Mouse (Mus musculus): ENCODE measurements around the gene Dnajc28. TPM values are rescaled to one million over a fixed set of nuclear protein-coding genes. Genes with fewer than 3 reads are reported as not detected.
A peak's percentile ranks its signal among the peaks of the same experiment; 100 is the strongest.

Dnajc28 gene
- polyA plus RNA-seq (2016; fragmentation: Nextera tagmentation; extraction: Ambion mirVana), result 4.9 and 6.2 TPM in 2 replicates

DNA sequence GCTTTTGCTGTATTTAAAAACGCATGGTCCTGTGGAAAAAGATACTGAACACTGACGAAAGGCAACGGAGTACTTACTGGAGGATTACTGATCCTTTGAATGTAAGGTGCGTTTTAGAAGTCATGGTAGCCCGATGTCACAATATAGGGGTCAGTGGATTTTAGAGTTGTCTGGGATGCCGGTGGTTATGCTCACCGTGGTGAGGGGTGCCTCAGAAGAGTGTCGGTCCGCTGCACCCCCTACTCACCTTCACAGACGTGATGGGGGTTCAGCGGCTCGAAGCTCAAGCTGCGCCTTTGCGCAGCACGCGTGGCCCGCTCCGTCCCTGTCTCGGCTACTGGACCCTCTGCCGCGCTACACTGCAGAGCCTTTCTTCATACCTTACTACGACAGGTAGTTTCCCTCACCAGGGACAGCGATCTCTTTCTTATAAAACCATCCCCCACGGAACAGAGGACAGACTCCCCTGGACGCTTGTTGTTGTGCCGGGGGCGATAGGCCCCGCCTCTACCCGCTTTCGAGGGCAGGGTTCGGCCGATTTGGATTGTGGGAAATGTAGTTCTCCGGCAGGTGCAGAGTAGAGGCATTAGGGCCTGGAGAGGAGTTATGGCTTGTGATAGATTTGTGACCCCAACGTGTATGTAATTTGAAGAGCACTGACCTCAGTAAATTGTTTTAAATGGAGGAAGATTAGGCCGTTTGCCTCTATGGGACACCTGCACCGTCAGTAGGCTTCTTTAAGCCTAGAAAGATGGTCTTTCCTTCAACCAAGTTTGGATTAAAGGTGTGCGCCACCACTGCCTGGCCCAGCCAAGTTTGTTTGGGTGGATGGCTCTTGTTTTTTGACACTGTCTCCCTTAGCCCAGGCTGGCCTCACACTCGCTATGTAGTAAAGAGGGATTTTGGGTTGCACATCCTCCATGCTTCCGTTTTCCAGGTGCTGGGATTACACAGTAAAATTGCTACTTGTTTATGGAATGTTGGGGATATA lies at the start of gene Dnajc28:
TSS of gene Dnajc28 (minus strand) at position 516 of the 991 bp plus-strand sequence.
- Histone ChIP-seq H3K27ac (no peak within 1 kb of the TSS), H3K9ac (peak within 1 kb of the TSS; percentile 71), H3K27me3 (no peaks in the 10 kb centered on the region), H3K4me3 (peak within 1 kb of the TSS; percentile 58), H3K4me1 (no peaks in the 10 kb centered on the region), H3K4me2 (replicated peaks) (peak within 1 kb of the TSS; percentile 73), H3K9me3 (replicated peaks) (no peaks in the 10 kb centered on the region), H3K36me3 (peaks cover 34% of the 10 kb centered on the region)
- WGBS, result 10% methylated on average over 39 of the region's 39 CpGs
- peak; percentile 95 for ATAC-seq (ENCODE audit: low FRiP score)

DNA sequence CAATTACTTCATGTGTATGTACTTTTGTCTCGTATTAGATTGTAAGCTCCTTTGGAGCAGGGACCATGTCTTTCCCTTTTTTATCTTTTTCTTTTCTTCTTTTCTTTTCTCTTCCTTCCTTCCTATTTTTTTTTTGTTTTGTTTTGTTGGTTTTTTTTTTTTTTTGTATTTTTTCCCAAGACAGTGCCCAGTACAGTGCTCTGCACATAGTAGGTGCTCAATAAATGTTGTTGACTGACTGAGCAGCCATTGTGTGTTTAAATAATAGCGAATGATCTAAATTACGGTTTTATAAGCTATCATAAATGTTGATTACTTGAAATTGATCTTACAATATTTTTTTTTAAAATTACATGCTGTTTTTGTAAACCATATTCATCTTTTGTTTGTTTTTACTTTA lies 45.0 kb upstream of the Dnajc28 start:
- no peak for ATAC-seq (ENCODE audit: low FRiP score)
- no peak overlapping the region for H3K9ac ChIP-seq
- no peak overlapping the region for H3K4me3 ChIP-seq
- peaks cover 85% of the 10 kb centered on the region for H3K36me3 ChIP-seq
- H3K27ac ChIP-seq, result no peak overlapping the region
- no peaks in the 10 kb centered on the region for H3K9me3 ChIP-seq (replicated peaks)
- peaks cover 2% of the 10 kb centered on the region; the same call in 1 of the 2 replicates for H3K4me1 ChIP-seq
- 95% methylated on average over 3 of the region's 3 CpGs for WGBS
- H3K27me3 ChIP-seq, result no peaks in the 10 kb centered on the region
- no peak overlapping the region for H3K4me2 ChIP-seq (replicated peaks)

DNA sequence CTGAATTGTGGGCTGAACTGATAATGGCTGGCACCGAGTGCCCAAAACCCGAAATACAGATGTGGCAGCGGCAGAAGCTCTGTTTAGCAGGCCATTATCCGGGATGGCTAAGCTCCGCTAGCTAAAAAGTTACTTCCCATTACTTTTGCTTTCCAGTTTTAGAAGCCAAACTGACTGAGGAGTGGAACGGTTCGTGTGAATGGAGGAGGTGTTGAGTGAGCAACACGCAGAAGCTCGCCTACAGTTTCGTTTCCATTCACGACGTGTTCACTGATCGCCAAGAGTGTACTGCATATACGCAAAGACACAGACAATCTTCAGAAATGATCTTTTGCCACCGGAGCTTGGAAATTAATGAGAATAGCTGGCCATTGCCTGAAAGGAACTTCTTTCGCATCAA lies 43.5 kb upstream of the Dnajc28 start:
- no peaks in the 10 kb centered on the region for H3K27me3 ChIP-seq
- no peak overlapping the region for H3K4me2 ChIP-seq (replicated peaks)
- no peak overlapping the region for H3K4me3 ChIP-seq
- no peak overlapping the region for H3K9ac ChIP-seq
- no peak overlapping the region for H3K27ac ChIP-seq
- no peaks in the 10 kb centered on the region for H3K9me3 ChIP-seq (replicated peaks)
- no peak for ATAC-seq (ENCODE audit: low FRiP score)
- peaks cover 90% of the 10 kb centered on the region for H3K36me3 ChIP-seq
- H3K4me1 ChIP-seq, result peaks cover 2% of the 10 kb centered on the region; the same call in 1 of the 2 replicates
- 94% methylated on average over 16 of the region's 16 CpGs for WGBS

DNA sequence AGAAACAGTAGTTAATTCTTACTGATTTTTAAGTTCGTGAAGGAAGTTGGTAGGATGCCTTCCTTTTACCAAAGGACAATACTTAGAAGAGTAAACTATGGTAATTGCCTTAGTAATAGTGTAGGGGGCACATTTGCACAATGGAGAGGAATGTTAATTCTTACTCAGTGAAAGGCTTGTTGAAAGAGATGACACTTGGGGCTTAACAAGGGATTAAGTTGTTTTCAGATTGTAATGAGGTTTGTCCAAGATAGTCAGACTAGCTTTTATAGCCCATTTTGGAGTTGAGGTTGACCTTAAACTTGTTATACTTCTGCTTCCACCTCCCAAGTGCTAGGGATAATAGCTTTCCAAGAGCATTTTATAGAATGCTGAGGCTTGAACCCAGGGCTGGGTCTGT lies 42.6 kb upstream of the Dnajc28 start:
- no peak overlapping the region for H3K27ac ChIP-seq
- no peak for ATAC-seq (ENCODE audit: low FRiP score)
- H3K9me3 ChIP-seq (replicated peaks), result no peaks in the 10 kb centered on the region
- H3K36me3 ChIP-seq, result peaks cover 90% of the 10 kb centered on the region
- peaks cover 2% of the 10 kb centered on the region; the same call in 1 of the 2 replicates for H3K4me1 ChIP-seq
- no peak overlapping the region for H3K4me3 ChIP-seq
- no peak overlapping the region for H3K4me2 ChIP-seq (replicated peaks)
- WGBS, result 71% methylated on average over 1 of the region's 1 CpGs
- H3K27me3 ChIP-seq, result no peaks in the 10 kb centered on the region
- H3K9ac ChIP-seq, result no peak overlapping the region

DNA sequence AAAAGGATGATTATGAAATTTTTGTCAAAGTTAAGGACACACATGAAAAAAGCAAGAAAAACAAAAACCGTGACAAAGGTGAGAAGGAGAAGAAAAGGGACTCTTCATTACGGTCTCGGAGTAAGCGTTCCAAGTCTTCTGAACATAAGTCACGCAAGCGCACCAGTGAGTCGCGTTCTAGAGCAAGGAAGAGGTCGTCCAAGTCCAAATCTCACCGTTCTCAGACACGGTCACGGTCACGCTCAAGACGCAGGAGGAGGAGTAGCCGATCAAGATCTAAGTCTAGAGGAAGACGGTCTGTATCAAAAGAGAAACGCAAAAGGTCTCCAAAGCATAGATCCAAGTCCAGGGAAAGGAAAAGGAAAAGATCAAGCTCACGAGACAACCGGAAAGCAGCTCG lies 41.0 kb upstream of the Dnajc28 start:
- Histone ChIP-seq H3K4me3 (no peak overlapping the region), H3K27ac (no peak overlapping the region), H3K9me3 (replicated peaks) (no peaks in the 10 kb centered on the region), H3K27me3 (no peaks in the 10 kb centered on the region), H3K4me2 (replicated peaks) (no peak overlapping the region), H3K36me3 (peaks cover 90% of the 10 kb centered on the region), H3K9ac (no peak overlapping the region), H3K4me1 (peaks cover 2% of the 10 kb centered on the region; the same call in 1 of the 2 replicates)
- no peak for ATAC-seq (ENCODE audit: low FRiP score)
- WGBS, result 96% methylated on average over 20 of the region's 20 CpGs

DNA sequence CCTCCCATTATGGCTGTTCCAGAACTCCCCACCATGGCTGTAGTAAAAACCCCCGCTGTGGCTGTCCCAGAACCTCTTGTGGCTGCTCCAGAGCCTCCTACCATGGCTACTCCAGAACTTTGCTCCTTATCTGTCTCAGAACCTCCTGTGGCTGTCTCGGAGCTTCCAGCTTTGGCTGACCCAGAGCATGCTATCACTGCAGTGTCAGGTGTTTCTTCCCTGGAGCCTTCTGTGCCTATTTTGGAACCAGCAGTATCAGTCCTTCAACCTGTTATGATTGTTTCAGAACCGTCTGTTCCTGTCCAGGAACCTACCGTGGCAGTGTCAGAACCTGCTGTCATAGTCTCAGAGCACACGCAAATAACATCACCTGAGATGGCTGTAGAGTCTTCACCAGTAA lies 39.6 kb upstream of the Dnajc28 start:
- Histone ChIP-seq H3K36me3 (peaks cover 90% of the 10 kb centered on the region), H3K27ac (no peak overlapping the region), H3K4me2 (replicated peaks) (no peak overlapping the region), H3K9ac (no peak overlapping the region), H3K9me3 (replicated peaks) (no peaks in the 10 kb centered on the region), H3K4me1 (peaks cover 2% of the 10 kb centered on the region; the same call in 1 of the 2 replicates), H3K4me3 (no peak overlapping the region), H3K27me3 (no peaks in the 10 kb centered on the region)
- WGBS, result 97% methylated on average over 5 of the region's 5 CpGs
- no peak for ATAC-seq (ENCODE audit: low FRiP score)

DNA sequence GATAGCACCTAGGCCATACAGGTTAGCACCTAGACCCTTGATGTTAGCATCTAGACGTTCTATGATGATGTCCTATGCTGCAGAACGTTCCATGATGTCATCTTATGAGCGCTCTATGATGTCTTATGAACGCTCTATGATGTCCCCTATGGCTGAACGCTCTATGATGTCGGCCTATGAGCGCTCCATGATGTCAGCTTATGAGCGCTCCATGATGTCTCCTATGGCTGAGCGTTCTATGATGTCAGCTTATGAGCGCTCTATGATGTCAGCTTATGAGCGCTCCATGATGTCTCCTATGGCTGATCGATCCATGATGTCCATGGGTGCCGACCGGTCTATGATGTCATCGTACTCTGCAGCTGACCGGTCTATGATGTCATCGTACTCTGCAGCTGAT lies 38.5 kb upstream of the Dnajc28 start:
- no peaks in the 10 kb centered on the region for H3K27me3 ChIP-seq
- WGBS, result 97% methylated on average over 17 of the region's 17 CpGs
- ATAC-seq (ENCODE audit: low FRiP score), result 0 out of 2 replicates have a peak, but pooled peaks have one; percentile 22

DNA sequence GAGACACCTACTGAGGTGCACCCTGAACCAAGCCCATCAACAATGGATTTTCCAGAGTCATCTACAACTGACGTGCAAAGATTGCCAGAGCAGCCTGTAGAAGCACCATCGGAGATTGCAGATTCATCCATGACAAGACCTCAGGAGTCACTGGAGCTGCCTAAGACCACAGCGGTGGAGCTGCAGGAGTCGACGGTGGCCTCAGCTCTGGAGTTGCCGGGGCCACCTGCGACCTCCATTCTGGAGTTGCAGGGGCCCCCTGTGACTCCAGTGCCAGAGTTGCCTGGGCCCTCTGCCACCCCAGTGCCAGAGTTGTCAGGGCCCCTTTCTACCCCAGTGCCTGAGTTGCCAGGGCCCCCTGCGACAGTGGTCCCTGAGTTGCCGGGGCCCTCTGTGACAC lies 36.5 kb upstream of the Dnajc28 start:
- Histone ChIP-seq H3K27ac (no peak overlapping the region), H3K36me3 (peaks cover 73% of the 10 kb centered on the region), H3K9ac (no peak overlapping the region), H3K9me3 (replicated peaks) (no peaks in the 10 kb centered on the region), H3K4me1 (peaks cover 2% of the 10 kb centered on the region; the same call in 1 of the 2 replicates), H3K27me3 (no peaks in the 10 kb centered on the region), H3K4me3 (no peak overlapping the region), H3K4me2 (replicated peaks) (no peak overlapping the region)
- no peak for ATAC-seq (ENCODE audit: low FRiP score)
- WGBS, result 95% methylated on average over 9 of the region's 9 CpGs

More for the DNA sequence above, 38.5 kb upstream of the Dnajc28 start:
- no peak overlapping the region for H3K4me2 ChIP-seq (replicated peaks)
- peaks cover 2% of the 10 kb centered on the region; the same call in 1 of the 2 replicates for H3K4me1 ChIP-seq
- H3K36me3 ChIP-seq, result peaks cover 82% of the 10 kb centered on the region
- H3K4me3 ChIP-seq, result no peak overlapping the region
- H3K9ac ChIP-seq, result no peak overlapping the region
- H3K9me3 ChIP-seq (replicated peaks), result no peaks in the 10 kb centered on the region
- no peak overlapping the region for H3K27ac ChIP-seq

DNA sequence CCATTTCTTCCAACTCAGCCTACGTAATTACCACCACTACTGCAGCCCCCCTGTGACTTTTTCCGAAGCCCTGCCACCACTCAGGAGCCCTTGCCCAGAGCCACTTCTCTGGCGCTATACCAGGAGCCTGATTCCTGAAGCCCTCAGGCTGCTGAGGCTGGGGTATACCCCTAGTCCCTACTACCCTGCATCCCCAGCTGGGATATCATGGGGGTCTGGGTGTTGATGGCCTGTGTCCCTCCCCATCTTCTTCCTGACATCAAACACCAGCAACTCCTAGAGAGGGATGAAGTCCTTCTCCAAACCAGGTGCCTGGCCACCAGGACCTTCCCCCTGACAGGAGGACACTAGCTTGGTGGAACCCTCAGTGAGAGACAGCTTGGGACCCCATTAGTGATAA lies 33.4 kb upstream of the Dnajc28 start:
- WGBS, result 95% methylated on average over 3 of the region's 3 CpGs
- H3K9me3 ChIP-seq (replicated peaks), result no peaks in the 10 kb centered on the region
- H3K4me1 ChIP-seq, result peaks cover 6% of the 10 kb centered on the region
- no peaks in the 10 kb centered on the region for H3K27me3 ChIP-seq
- no peak overlapping the region for H3K4me2 ChIP-seq (replicated peaks)
- peaks cover 42% of the 10 kb centered on the region for H3K36me3 ChIP-seq
- no peak for ATAC-seq (ENCODE audit: low FRiP score)
- no peak overlapping the region for H3K4me3 ChIP-seq
- no peak overlapping the region for H3K9ac ChIP-seq
- no peak overlapping the region for H3K27ac ChIP-seq

DNA sequence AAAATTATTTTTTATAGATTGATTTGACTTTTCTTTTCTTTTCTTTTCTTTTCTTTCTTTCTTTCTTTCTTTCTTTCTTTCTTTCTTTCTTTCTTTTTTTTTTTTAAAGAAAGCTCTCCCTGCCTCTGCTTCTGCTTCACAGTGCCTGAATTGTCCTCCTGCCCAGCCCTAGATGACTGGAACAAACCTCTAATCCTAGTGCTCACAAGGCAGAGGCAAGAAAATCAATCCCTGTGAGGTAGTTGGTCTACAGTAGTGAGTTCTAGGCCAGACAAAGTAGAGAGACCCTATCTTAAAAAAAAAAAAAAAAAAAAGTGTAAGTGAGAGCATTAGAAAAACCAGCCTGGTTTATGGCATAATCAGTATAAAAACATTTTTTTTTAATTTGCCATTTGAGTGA lies 31.0 kb upstream of the Dnajc28 start:
- no peak overlapping the region for H3K4me3 ChIP-seq
- no peak for ATAC-seq (ENCODE audit: low FRiP score)
- no peaks in the 10 kb centered on the region for H3K9me3 ChIP-seq (replicated peaks)
- H3K4me1 ChIP-seq, result peaks cover 12% of the 10 kb centered on the region
- H3K4me2 ChIP-seq (replicated peaks), result peak overlapping the region; percentile 22; the same call in 1 of the 2 replicates
- no peaks in the 10 kb centered on the region for H3K27me3 ChIP-seq
- no peak overlapping the region for H3K9ac ChIP-seq
- H3K36me3 ChIP-seq, result peaks cover 18% of the 10 kb centered on the region
- no peak overlapping the region for H3K27ac ChIP-seq

DNA sequence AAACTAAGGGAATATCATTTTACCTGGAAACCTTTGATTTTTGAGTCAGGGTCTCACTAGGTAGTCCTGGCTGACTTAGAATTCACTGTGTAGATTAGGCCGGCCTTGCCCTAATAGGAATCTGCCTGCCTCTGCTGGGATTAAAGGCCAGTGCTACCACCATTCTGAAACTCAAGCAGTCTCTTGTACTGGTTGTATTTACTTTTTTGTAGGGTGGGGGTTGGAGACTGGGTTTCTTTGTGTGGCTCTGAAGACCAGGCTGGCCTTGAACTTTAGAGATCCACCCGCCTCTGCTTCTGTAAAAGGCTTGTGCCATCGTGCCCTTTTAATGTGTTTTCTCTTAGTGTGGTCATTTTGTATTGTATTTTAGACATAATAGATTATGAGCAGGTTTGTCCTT lies 30.4 kb upstream of the Dnajc28 start:
- H3K27me3 ChIP-seq, result no peaks in the 10 kb centered on the region
- peak overlapping the region; percentile 46 for H3K9ac ChIP-seq
- H3K9me3 ChIP-seq (replicated peaks), result no peaks in the 10 kb centered on the region
- peaks cover 12% of the 10 kb centered on the region for H3K4me1 ChIP-seq
- peak overlapping the region; percentile 94 for H3K4me2 ChIP-seq (replicated peaks)
- ATAC-seq (ENCODE audit: low FRiP score), result no peak
- H3K36me3 ChIP-seq, result peaks cover 16% of the 10 kb centered on the region
- no peak overlapping the region for H3K27ac ChIP-seq
- WGBS, result 68% methylated on average over 3 of the region's 3 CpGs
- H3K4me3 ChIP-seq, result peak overlapping the region; percentile 77

DNA sequence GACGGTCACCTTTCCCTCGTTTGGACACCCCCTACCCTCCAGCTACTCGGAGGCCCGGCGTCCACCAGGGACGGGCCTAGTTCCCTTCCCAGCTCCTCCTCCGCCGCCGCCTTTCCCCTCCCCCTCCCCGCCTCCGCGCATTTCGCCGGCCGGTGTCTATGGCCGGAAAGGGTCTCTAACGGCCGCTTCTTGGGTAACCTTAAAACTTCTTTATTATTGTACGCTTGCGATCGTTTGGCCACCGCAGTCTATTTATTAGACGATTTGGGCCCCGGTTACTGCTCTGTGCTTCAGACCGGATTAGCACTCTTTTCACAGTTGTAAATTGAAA lies 29.4 kb upstream of the Dnajc28 start:
- H3K9me3 ChIP-seq (replicated peaks), result no peaks in the 10 kb centered on the region

More for the DNA sequence above, 29.4 kb upstream of the Dnajc28 start:
- H3K4me2 ChIP-seq (replicated peaks), result peak overlapping the region; percentile 94
- H3K27ac ChIP-seq, result peak overlapping the region; percentile 99
- WGBS, result under 1% methylated on average over 25 of the region's 25 CpGs
- H3K4me1 ChIP-seq, result peaks cover 12% of the 10 kb centered on the region
- H3K36me3 ChIP-seq, result peaks cover 11% of the 10 kb centered on the region
- H3K27me3 ChIP-seq, result no peaks in the 10 kb centered on the region
- peak overlapping the region; percentile 81 for H3K9ac ChIP-seq
- ATAC-seq (ENCODE audit: low FRiP score), result peak; percentile 69
- H3K4me3 ChIP-seq, result peak overlapping the region; percentile 77
